Mouse (Mus musculus): ENCODE data around the gene Polr2l.

The Polr2l gene

GRCm38 (mm10) chr7:141431434-141432185 lies 43.3 kb downstream of the Polr2l start:
- no peak for DNase-seq

- no peak for DNase-seq
Observed at GRCm38 (mm10) chr7:141430585-141431240, 44.2 kb downstream of the Polr2l start.

GRCm38 (mm10) chr7:141429840-141430584 lies 44.9 kb downstream of the Polr2l start:
- no peak for DNase-seq

GRCm38 (mm10) chr7:141429310-141429709 lies 45.6 kb downstream of the Polr2l start, which contains the start of gene Cend1:
TSS of gene Cend1 (minus strand) at chr7:141429491.
- no peak for DNase-seq

- no peak for DNase-seq
Observed at GRCm38 (mm10) chr7:141428701-141429100, 46.2 kb downstream of the Polr2l start.

GRCm38 (mm10) chr7:141426948-141427730 lies 47.8 kb downstream of the Polr2l start:
- DNase-seq = no peak

GRCm38 (mm10) chr7:141423811-141424210 lies 51.1 kb downstream of the Polr2l start:
- no peak for DNase-seq

Data from thymus, adult 18-20 months (tissue).